Mouse (Mus musculus): ENCODE measurements at regions not wholly inside any gene's neighbourhood (a gene's known extent, or its start where the extent isn't known, plus 50 kb on each side); places are given as distances from the start of the nearest gene placed in this dataset.

DNA sequence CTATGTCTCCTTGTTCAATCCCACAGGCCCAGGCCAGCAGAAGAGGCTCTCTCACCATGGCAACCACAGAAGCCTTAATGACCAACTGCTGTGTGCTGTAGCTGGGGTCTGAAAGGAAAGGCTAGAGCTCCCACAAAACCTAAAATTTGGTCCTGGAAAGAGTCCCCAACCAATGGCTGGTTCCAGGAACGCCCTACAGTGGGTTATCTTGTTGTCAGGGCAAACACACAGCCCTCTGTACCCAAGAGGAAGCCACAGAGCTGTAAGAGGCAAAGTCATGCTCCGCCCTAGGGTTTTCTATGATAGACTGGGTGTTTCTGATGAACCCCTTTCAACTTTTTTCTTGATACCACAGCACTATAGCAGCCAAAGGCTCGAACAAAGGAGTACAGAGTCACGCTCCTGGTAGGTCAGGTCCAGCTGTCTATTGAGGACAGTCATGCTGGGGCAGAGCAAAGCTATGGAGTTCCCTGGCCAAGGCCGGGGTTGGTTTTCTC is 392.0 kb downstream of the Sox9 start:
- Histone ChIP-seq H3K9me3 (replicated peaks) (no peaks in the 10 kb centered on the region), H3K36me3 (no peaks in the 10 kb centered on the region), H3K27me3 (ENCODE audit: low read depth, poor library complexity, severe bottlenecking) (no peaks in the 10 kb centered on the region), H3K4me3 (no peak overlapping the region), H3K27ac (peak overlapping the region; percentile 16; the same call in 1 of the 2 replicates), H3K4me1 (peaks cover 75% of the 10 kb centered on the region)
- DNase-seq (ENCODE audit: low spot score) = no peak
- WGBS = 81% methylated on average over 5 of the region's 5 CpGs

DNA sequence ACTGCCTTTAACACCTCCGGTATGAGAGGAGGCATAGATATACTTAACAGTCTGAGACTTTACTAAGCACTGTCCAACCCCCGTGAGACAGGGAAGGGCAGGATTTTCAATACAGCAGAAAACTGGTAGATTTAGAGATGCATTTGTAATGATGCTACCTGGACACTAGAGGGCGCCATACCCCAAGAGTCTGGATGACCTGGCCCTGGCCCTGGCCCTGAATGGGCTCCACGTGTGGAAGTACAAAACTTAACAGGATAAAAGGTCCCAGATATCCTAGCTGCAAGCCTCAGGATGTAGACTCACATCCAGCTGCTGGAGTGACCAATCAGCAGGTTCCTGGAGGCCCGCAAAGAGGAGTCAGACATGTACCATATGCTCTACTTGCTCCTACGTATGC is 393.3 kb downstream of the Sox9 start:
- Histone ChIP-seq H3K27ac (no peak overlapping the region), H3K4me3 (no peak overlapping the region), H3K9me3 (replicated peaks) (no peaks in the 10 kb centered on the region), H3K4me1 (peaks cover 76% of the 10 kb centered on the region), H3K27me3 (ENCODE audit: low read depth, poor library complexity, severe bottlenecking) (no peaks in the 10 kb centered on the region), H3K36me3 (no peaks in the 10 kb centered on the region)
- 40% methylated on average over 6 of the region's 6 CpGs for WGBS
- peak; percentile 70 for DNase-seq (ENCODE audit: low spot score)

DNA sequence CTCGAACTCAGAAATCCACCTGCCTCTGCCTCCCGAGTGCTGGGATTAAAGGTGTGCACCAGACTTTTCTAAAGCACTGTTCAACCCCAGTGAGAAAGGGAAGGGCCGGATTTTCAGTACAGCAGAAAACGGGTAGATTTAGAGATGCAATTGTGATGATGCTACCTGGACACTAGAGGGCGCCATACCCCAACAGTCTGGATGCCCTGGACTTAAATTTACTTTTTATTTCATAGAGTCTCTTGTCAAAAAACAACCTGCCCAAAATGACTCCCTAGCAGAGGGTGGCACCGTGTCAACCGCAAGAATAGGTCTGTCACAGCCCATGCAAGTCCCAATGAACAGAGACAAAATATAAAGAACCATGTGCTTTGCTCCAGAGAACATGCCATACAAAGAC is 394.2 kb downstream of the Sox9 start:
- no peaks in the 10 kb centered on the region for H3K27me3 ChIP-seq (ENCODE audit: low read depth, poor library complexity, severe bottlenecking)

DNA sequence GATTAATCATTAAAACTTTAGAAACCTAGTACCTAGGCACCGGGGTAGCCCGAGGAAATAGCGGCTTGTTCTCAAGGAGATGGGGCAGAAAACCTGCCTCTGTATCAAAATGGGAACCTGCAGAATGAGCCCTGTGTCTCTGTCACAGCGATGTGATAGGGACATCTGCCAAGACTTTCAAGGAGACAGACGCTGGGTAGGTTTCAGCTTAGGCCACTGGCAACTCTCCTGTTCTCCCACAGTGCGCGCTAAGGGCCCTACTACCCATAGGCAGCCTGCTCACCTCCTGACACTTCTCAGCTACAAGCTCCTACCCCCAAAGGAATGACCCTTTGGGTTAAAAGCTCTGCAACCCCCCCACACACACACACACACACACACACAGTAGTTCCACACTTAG is 396.4 kb downstream of the Sox9 start:
- Histone ChIP-seq H3K4me1 (peaks cover 81% of the 10 kb centered on the region), H3K27ac (0 out of 2 replicates have a peak overlapping the region, but pooled peaks have one; percentile 37), H3K9me3 (replicated peaks) (no peaks in the 10 kb centered on the region), H3K27me3 (ENCODE audit: low read depth, poor library complexity, severe bottlenecking) (no peaks in the 10 kb centered on the region), H3K36me3 (no peaks in the 10 kb centered on the region), H3K4me3 (no peak overlapping the region)
- no peak for DNase-seq (ENCODE audit: low spot score)
- 87% methylated on average over 7 of the region's 7 CpGs for WGBS

More for the DNA sequence above, 394.2 kb downstream of the Sox9 start:
- Histone ChIP-seq H3K9me3 (replicated peaks) (no peaks in the 10 kb centered on the region), H3K27ac (peak overlapping the region; percentile 63), H3K36me3 (no peaks in the 10 kb centered on the region), H3K4me3 (no peak overlapping the region), H3K4me1 (peaks cover 76% of the 10 kb centered on the region)
- peak; percentile 74 for DNase-seq (ENCODE audit: low spot score)
- WGBS = 26% methylated on average over 7 of the region's 7 CpGs

DNA sequence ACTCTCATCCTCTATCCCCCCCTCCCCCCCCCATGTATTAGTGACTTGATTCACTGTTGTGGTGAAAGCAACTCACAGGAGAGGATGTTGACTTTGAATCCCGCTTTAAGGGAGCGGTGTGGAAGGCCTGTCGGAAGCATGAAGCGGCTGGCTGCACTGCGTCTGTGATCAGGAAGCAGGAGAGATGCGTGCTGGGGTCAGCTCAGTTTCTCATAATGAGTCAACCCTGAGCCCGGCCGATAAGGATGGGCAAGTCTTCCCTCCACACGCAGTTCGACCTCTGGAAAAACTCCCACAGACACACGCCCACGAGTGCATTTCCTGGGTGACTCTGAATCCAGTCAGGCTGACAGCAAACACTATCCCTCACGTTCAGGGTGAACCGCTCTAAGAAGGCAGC is 398.0 kb downstream of the Sox9 start:
- no peak for DNase-seq (ENCODE audit: low spot score)
- Histone ChIP-seq H3K36me3 (no peaks in the 10 kb centered on the region), H3K4me1 (peaks cover 86% of the 10 kb centered on the region), H3K9me3 (replicated peaks) (no peaks in the 10 kb centered on the region), H3K4me3 (no peak overlapping the region), H3K27me3 (ENCODE audit: low read depth, poor library complexity, severe bottlenecking) (no peaks in the 10 kb centered on the region), H3K27ac (0 out of 2 replicates have a peak overlapping the region, but pooled peaks have one; percentile 43)
- 85% methylated on average over 14 of the region's 14 CpGs for WGBS

DNA sequence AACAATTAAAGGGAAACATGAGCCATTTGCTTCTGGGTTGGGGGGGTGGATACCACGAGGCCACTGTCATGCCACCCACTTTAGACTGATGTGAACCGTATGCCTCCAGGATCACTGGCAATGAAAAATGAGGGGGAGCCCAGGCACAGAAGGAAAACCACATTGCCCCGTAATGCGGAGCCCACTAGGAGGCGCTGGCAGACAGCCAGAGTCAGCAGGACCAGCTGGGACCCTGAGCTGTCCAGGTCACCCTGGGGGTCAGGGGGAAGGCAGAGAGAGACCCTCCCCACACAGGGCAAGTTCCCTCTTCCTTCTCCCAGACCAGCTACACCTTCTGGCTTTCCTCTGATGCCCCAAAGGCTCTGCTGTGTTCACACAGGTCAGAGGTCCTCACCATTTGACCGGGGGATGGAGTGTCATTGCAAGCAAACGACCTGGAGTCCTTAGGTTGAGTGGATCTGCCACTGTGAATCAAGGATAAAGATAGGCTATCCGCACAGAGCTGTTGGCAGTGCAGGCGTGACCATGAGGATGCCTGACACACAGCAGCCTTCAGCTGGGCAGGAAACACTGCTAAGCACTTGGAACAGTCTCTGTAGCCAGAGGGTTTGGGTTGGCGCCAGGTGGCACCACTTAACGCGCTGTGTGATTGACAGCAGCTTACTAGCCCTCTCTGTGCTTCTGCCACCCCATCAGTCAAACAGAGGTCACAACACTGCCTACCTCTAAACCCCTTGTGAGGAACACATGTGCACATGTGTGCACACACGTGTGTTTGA is 400.2 kb downstream of the Sox9 start:
- H3K27ac ChIP-seq = peak overlapping the region; percentile 37
- no peak overlapping the region for H3K4me3 ChIP-seq
- H3K4me1 ChIP-seq = peaks cover 89% of the 10 kb centered on the region
- no peaks in the 10 kb centered on the region for H3K27me3 ChIP-seq (ENCODE audit: low read depth, poor library complexity, severe bottlenecking)
- 62% methylated on average over 13 of the region's 13 CpGs for WGBS
- no peak for DNase-seq (ENCODE audit: low spot score)
- no peaks in the 10 kb centered on the region for H3K36me3 ChIP-seq
- no peaks in the 10 kb centered on the region for H3K9me3 ChIP-seq (replicated peaks)

DNA sequence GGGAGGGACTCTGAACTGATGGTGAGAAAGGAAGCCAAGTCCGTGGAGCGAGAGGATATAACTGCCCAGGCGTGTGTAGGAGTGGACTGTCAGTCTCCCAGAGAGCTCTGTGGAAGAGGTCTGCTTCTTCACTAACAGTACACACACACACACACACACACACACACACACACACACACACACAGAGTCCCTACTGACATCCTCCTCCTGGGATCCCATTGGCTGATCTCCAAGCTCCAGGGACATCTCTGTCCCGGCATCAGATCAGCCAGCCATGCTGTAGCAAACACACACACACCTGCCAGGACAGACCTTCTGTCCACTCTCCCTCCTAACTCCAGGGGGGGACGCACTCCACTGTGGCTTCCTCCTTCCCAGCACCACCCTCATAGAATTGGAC is 401.5 kb downstream of the Sox9 start:
- Histone ChIP-seq H3K4me3 (no peak overlapping the region), H3K27me3 (ENCODE audit: low read depth, poor library complexity, severe bottlenecking) (no peaks in the 10 kb centered on the region), H3K4me1 (peaks cover 85% of the 10 kb centered on the region), H3K9me3 (replicated peaks) (no peaks in the 10 kb centered on the region), H3K27ac (peak overlapping the region; percentile 82), H3K36me3 (no peaks in the 10 kb centered on the region)
- no peak for DNase-seq (ENCODE audit: low spot score)
- 78% methylated on average over 5 of the region's 5 CpGs for WGBS

DNA sequence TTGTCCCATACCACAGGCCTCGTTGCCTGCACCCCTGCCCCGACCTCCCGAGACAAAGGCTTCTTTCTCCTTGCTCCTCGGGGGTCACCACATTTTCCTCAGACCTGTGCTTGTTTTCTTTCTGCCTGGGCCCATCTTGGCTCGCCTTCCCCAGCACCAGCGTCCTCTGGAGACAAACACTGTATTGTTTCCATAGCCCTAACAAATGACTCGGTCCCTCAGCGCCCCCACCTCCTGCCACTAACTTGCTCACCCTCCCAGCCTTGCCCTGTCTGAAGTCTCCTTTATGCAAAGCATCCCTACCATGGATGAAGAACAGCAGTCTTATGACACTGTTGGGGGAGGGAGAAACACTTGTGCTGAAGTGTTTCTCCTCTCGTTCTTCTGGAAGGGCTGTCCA is 402.1 kb downstream of the Sox9 start:
- peaks cover 85% of the 10 kb centered on the region for H3K4me1 ChIP-seq

DNA sequence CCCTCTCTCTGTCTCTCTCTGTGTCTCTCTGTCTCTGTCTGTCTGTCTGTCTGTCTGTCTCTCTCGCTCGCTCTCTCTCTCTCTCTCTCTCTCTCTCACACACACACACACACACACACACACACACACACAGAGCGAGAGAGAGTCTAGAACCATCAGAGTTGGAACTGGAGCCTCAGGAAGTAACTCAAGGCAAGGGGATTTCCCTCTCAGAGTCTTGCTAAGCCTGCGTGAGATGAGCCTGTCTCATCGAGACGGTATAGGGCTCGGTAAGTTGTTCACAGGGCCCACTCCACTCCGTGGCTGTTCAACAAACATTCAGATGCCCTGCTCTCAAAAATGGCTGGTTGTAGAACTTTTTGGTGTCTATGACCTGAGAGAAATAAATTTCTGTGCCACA is 405.4 kb downstream of the Sox9 start:
- H3K27ac ChIP-seq = peak overlapping the region; percentile 50; the same call in 1 of the 2 replicates
- 78% methylated on average over 8 of the region's 8 CpGs for WGBS

More for the DNA sequence above, 402.1 kb downstream of the Sox9 start:
- Histone ChIP-seq H3K36me3 (no peaks in the 10 kb centered on the region), H3K27ac (peak overlapping the region; percentile 82), H3K4me3 (no peak overlapping the region), H3K27me3 (ENCODE audit: low read depth, poor library complexity, severe bottlenecking) (no peaks in the 10 kb centered on the region), H3K9me3 (replicated peaks) (no peaks in the 10 kb centered on the region)
- WGBS = 38% methylated on average over 9 of the region's 9 CpGs
- no peak for DNase-seq (ENCODE audit: low spot score)

DNA sequence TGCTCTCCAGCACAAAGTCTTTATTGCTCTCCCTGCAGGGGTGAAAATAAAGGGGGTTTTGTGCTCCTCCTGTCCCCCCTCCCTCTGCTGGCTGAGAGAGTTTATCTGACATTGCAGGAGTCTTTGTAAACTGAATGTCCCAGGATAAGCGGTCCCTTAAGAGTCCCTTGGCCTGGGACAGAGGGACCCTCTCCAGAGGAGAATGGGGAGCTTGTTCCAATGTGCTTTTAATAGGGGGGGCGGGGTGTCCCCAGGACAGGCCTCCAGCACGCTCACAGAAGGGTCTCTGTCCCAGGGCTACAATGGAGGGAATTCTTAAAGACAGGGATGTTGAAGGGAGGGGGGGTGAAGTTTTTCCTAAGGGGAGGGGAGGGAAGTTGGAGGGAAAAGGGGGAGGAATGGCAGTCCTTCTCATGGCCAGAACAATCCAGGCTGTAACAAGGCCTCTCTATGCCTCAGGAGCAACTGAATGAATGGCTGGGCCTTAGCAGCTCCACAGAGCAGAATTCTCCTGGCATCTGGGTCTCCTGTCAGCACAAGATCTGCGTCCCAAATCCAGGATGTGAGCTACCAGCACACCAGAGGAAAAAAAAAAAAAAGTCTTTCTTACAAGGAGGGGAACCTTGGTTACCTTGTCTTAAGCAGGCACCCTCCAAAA is 406.4 kb downstream of the Sox9 start:
- Histone ChIP-seq H3K36me3 (no peaks in the 10 kb centered on the region), H3K4me1 (peaks cover 72% of the 10 kb centered on the region), H3K27me3 (ENCODE audit: low read depth, poor library complexity, severe bottlenecking) (peaks cover 11% of the 10 kb centered on the region; the same call in 1 of the 2 replicates), H3K4me3 (no peak overlapping the region), H3K9me3 (replicated peaks) (no peaks in the 10 kb centered on the region), H3K27ac (peak overlapping the region; percentile 74)
- WGBS = 55% methylated on average over 4 of the region's 4 CpGs
- DNase-seq (ENCODE audit: low spot score) = no peak

More for the DNA sequence above, 405.4 kb downstream of the Sox9 start:
- no peaks in the 10 kb centered on the region for H3K36me3 ChIP-seq
- H3K4me1 ChIP-seq = peaks cover 70% of the 10 kb centered on the region
- no peaks in the 10 kb centered on the region for H3K9me3 ChIP-seq (replicated peaks)
- no peak for DNase-seq (ENCODE audit: low spot score)
- H3K4me3 ChIP-seq = no peak overlapping the region
- peaks cover 3% of the 10 kb centered on the region; the same call in 1 of the 2 replicates for H3K27me3 ChIP-seq (ENCODE audit: low read depth, poor library complexity, severe bottlenecking)

DNA sequence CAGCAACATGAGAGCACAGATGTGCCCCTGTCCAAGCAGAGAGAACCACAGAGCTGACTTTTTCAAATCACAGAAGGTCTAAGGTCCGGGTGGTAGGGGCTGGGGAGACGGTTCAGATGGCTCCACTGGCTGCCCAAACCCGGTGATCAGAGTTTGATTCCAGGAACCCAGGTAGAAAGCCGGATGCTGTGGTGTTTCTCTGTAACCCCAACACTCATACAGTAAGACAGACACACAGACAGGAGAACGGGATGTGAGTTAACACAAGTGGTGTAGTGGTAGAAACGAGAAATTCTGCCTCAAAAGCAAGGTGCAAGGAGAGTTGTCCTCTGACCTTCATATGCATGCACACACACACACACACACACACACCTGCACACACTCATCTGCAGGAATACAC is 408.0 kb downstream of the Sox9 start:
- Histone ChIP-seq H3K27me3 (ENCODE audit: low read depth, poor library complexity, severe bottlenecking) (peaks cover 11% of the 10 kb centered on the region; the same call in 1 of the 2 replicates), H3K4me1 (peaks cover 65% of the 10 kb centered on the region), H3K9me3 (replicated peaks) (no peaks in the 10 kb centered on the region), H3K27ac (peak overlapping the region; percentile 27; the same call in 1 of the 2 replicates), H3K4me3 (no peak overlapping the region), H3K36me3 (no peaks in the 10 kb centered on the region)
- no peak for DNase-seq (ENCODE audit: low spot score)
- WGBS = 90% methylated on average over 6 of the region's 6 CpGs

DNA sequence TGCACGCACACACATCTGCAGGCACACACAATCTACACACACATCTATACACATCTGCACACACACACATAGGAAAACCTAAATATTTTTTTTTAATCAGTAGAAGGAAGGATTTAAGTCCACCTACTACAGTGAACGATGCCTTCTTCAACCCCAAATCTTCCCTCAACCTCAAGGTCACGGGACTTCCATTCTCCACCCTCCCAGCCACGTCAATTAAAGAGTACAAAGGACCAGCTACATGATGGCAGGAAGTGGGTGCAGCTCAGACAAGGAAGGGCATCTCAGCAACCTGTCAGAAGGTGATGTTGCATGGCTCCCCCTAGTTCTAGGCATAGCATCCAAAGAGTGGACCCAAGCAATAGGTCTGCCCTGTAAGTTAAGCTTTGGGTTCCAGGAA is 408.5 kb downstream of the Sox9 start:
- WGBS = 83% methylated on average over 4 of the region's 4 CpGs
- Histone ChIP-seq H3K27ac (peak overlapping the region; percentile 46; the same call in 1 of the 2 replicates), H3K27me3 (ENCODE audit: low read depth, poor library complexity, severe bottlenecking) (peaks cover 11% of the 10 kb centered on the region; the same call in 1 of the 2 replicates), H3K4me3 (no peak overlapping the region), H3K36me3 (no peaks in the 10 kb centered on the region), H3K4me1 (peaks cover 65% of the 10 kb centered on the region), H3K9me3 (replicated peaks) (no peaks in the 10 kb centered on the region)
- no peak for DNase-seq (ENCODE audit: low spot score)

DNA sequence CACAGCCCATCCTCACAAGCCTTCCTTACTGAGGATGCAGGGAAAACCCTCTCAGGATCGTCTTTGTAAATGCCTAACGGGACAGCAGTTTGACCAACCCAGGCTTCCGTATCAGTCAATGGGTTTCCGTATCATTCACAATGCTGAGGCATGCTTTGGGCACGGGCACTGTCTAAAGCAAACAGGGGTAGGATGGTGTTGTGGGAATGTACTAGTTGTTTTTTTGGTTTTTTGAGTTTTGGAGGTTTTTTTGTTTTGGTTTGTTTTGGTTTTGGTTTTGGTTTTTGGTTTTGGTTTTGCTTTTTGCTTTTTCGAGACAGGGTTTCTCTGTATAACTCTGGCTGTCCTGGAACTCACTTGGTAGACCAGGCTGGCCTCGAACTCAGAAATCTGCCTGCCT is 409.0 kb downstream of the Sox9 start:
- peak overlapping the region; percentile 46; the same call in 1 of the 2 replicates for H3K27ac ChIP-seq
- no peak overlapping the region for H3K4me3 ChIP-seq
- H3K27me3 ChIP-seq (ENCODE audit: low read depth, poor library complexity, severe bottlenecking) = peaks cover 11% of the 10 kb centered on the region; the same call in 1 of the 2 replicates
- H3K36me3 ChIP-seq = no peaks in the 10 kb centered on the region
- 95% methylated on average over 7 of the region's 7 CpGs for WGBS
- H3K9me3 ChIP-seq (replicated peaks) = no peaks in the 10 kb centered on the region
- H3K4me1 ChIP-seq = peaks cover 60% of the 10 kb centered on the region
- no peak for DNase-seq (ENCODE audit: low spot score)

All from limb, embryonic 10.5 days (tissue).